Mouse (Mus musculus): ENCODE results near the gene Actl7b. TPM values are rescaled to one million over a fixed set of nuclear protein-coding genes. Genes with fewer than 3 reads are reported as not detected.

Gene Actl7b
- total RNA-seq, 2 experiments from 2014 or later: 0.24 TPM; not detected in 1

- intact Hi-C loops (cut with DNase I): no loop called here
- no peak for DNase-seq (ENCODE audit: low spot score in 2 of 2)
Measured at GRCm38 (mm10) chr4:56717932-56718331, 23.3 kb downstream of the Actl7b start.

DNA sequence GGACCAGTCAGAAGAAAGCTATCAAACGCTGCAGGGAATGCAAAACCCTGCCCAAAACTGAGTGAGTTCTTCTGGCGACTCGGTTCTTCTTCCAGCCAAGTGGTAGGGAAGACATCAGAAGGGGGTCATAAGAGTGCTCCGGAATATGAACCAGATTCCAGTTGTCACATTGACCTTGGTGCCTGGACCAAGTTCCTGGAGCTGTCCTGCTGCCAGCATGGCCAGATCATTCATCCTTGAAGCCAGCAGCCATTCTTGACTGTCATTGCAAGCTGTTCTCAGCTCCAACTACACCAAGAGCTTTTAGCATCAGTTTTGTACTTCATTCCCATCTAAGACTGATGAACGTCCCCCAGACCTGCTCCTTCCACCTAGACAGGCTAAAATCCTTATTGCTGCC is 24.4 kb downstream of the Actl7b start:
- intact Hi-C loops (cut with DNase I): no loop called here
- no peak for DNase-seq (ENCODE audit: low spot score in 2 of 2)

DNA sequence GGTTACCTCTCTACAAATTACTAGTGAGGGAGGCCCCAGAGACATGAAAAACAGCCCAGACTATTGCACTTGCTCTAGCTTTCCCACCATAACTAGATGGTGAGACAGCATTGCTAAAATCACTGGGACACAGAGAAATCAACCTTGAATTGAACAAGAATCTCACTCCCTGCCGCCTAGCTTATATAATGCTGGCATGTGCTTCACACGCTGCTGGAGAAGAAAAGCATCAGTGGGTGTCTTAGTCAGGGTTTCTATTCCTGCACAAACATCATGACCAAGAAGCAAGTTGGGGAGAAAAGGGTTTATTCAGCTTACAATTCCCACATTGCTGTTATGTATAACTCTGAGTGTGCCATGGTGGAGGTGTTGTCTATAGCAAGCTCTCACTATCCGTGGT is 28.1 kb downstream of the Actl7b start:
- DNase-seq (ENCODE audit: low spot score in 2 of 2): peak; percentile 50 to 76

GRCm38 (mm10) chr4:56702234-56702633 is 39.0 kb downstream of the Actl7b start:
- intact Hi-C loops (cut with DNase I): no loop called here
- DNase-seq (ENCODE audit: low spot score in 2 of 2): no peak

More for the DNA sequence above, 28.1 kb downstream of the Actl7b start:
- intact Hi-C loops (cut with DNase I): no loop called here

DNA sequence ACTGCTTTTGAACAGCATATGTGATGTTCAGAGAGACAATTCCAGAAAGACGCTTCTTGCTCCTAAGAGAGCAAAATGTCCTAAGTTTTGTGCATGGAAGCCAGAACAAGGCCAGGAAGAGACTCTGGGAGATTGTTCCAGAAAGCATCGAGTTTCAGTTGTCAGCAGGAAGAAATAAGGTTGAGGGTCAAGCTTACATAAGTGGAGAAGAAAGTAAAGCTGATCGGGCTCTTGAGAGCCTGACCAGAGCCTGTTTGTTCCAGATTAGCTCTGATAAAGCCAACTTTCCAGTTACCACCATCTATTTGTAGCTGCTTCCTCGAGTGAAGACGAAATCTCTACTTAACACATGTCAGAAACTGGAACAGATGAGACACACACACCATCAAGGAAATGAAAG is 42.6 kb downstream of the Actl7b start:
- intact Hi-C loops (cut with DNase I): no loop called here
- no peak for DNase-seq (ENCODE audit: low spot score in 2 of 2)

GRCm38 (mm10) chr4:56696401-56696800 is 44.8 kb downstream of the Actl7b start:
- intact Hi-C loops (cut with DNase I): no loop called here
- no peak for DNase-seq (ENCODE audit: low spot score in 2 of 2)

Other genes starting within 250 kb of the Actl7b start
- not detected for gene Gm26657, start 1.4 kb downstream of the Actl7b start, total RNA-seq (2021)
- gene Actl7a, start 2.0 kb upstream of the Actl7b start, total RNA-seq (2021): not detected
- 10 to 100 TPM; 70.2 to 74.4 TPM for gene Elp1, start 60.9 kb upstream of the Actl7b start, total RNA-seq (2021)
- 10 to 100 TPM; 21.4 to 22.7 TPM for gene Fam206a, start 60.9 kb upstream of the Actl7b start, total RNA-seq (2021)
- gene Ctnnal1, start 123.7 kb upstream of the Actl7b start, total RNA-seq (2021): 10 to 100 TPM; 15.0 to 16.0 TPM
- gene Tmem245, start 206.0 kb upstream of the Actl7b start, total RNA-seq (2021): 10 to 100 TPM; 35.3 to 39.3 TPM
- 100 to 1,000 TPM; 153 to 170 TPM for gene Frrs1l, start 248.9 kb upstream of the Actl7b start, total RNA-seq (2021)